Mouse (Mus musculus): ENCODE measurements around the gene Snx29.

- no peak for TF ChIP-seq CTCF (IDR thresholded peaks at IDR 0.05; ENCODE audit: low read depth, low read length)
- TF ChIP-seq POLR2A (IDR thresholded peaks at IDR 0.05; ENCODE audit: borderline replicate concordance, low read depth, low read length) = no peak
These were observed at the start of gene Snx29 for GRCm38 (mm10) chr16:11322409-11323323.
